Mouse (Mus musculus): ENCODE measurements around the gene Col2a1. TPM values are rescaled to one million over a fixed set of nuclear protein-coding genes. Genes with fewer than 3 reads are reported as not detected.

Gene Col2a1
- total RNA-seq, 1 experiment from 2014 or later = not detected

DNA sequence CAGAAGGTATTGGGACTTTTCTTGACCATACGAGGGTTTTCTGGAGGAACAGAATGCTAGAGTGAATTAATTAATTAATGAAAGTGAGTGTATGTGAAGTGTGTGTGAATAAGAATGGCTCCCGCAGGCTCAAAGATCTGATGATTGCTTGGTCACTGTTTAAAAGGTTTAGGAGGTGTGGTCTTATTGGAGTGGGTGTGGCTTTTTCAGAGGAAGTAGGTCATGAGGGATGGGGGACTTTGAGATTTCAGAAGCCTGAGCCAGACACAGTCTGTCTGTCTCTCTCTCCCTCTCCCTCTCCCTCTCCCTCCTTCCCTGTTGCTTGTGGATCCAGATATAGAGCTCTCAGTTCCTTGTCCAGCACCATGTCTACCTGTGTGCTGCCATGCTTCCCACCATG, 63.2 kb downstream of the Col2a1 start:
- no peak for ATAC-seq (replicated peaks; ENCODE audit: insufficient number of reproducible peaks, low FRiP score, low TSS enrichment, poor library complexity, severe bottlenecking)

DNA sequence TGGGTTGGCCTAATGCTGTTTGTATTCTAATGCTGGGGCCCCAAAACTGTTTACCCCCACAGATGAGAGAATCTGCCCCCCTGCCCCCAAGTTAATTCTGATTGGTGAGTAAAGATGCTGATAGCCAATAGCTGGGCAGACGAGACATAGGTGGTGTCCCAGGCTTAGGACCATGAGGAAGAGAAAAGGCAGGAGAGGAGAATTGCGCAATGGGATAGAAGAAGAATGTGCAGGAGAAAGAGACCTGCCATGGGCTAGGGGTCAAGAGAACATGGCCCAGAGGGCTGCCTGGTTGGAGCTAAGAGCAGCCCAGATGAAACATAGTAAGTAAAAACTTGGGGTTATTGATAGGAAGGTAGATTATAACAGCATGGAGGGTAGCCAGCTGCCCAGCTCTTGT, 64.4 kb downstream of the Col2a1 start:
- ATAC-seq (replicated peaks; ENCODE audit: insufficient number of reproducible peaks, low FRiP score, low TSS enrichment, poor library complexity, severe bottlenecking) = no peak

DNA sequence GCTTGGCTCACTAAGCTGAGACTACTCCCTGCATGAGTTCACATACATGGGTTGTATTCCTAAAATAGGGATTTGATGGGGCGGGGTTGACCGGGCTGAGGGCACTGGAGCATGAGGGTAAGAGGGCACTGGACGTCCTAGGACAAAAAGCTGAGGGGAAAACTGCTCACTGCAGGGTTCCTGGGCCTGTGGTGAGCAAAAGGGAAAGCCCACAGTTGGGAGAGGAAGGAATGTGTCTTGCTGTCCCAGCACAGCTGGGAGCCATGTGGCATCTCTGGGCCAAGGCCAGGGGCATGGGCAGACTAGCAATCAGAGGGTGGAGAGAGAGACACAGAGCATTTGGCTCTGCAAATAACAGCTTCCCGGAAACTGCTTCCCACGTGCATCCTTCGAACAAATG, 65.9 kb downstream of the Col2a1 start:
- ATAC-seq (replicated peaks; ENCODE audit: insufficient number of reproducible peaks, low FRiP score, low TSS enrichment, poor library complexity, severe bottlenecking) = no peak

DNA sequence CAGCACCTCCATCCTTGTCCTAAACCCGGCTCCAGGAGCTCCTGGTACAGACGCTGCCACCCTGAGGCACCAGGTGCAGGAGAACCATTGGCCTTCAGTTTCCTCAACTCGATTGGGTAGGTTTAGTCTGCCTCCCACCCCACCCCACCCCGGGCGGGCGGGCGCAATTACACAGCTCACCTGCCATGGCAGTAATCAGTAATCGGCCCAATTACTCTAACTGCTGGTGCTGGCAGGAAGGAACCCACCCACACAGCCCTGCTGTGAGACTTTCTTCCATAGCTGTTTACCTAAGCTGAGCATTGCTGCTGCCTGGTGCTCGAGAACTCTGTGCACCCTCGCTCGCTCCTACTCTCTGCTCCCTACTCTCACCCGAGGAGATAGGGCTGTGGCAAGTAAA, 72.1 kb downstream of the Col2a1 start:
- no peak for ATAC-seq (replicated peaks; ENCODE audit: insufficient number of reproducible peaks, low FRiP score, low TSS enrichment, poor library complexity, severe bottlenecking)

DNA sequence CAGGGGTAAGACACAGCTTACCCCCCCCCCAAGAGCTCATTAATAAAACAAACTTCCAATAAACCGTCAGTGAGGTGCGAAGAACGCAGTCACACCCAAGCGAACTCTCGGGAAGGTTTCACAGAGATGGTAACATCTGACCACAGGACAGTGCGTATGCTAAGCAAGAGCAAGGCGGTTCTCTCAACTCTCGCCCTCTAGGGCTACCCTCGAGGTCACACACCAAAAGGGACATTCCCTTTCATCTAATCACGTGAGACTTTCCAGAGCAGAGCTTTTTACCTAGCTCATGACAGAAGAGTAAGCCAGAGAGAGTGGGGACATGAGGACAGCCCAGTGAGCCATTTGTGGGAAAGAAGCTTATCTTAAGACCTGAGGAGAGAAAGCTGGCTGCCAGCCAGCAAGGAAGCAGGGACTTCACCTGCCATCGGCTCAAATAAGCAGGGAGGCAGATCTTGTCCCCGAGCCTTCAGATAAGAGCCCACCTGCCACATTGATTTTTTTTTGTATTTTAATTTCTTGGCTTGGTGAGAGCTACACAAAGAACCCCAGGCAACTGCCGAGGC, 75.2 kb downstream of the Col2a1 start:
- ATAC-seq (replicated peaks; ENCODE audit: insufficient number of reproducible peaks, low FRiP score, low TSS enrichment, poor library complexity, severe bottlenecking) = no peak

DNA sequence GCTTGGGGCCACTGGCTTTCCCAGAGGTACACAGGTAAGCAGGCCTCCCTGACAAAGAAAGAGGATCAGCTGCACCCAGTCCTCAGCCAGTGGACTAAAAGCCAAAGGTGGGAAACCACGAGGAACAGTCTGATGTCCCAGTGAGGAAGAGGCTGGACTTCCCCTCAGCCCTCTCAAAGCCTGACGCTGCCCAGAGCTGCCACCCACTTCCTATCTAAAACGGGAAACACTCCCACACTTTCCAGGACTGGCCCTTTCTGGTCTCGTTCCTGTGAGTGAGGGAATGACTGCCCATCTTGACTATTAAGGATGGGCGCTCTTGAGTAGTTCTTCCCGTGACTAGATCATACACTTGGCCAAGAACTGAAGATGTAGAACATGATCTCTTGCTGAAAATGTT, 76.7 kb downstream of the Col2a1 start:
- ATAC-seq (replicated peaks; ENCODE audit: insufficient number of reproducible peaks, low FRiP score, low TSS enrichment, poor library complexity, severe bottlenecking) = no peak

DNA sequence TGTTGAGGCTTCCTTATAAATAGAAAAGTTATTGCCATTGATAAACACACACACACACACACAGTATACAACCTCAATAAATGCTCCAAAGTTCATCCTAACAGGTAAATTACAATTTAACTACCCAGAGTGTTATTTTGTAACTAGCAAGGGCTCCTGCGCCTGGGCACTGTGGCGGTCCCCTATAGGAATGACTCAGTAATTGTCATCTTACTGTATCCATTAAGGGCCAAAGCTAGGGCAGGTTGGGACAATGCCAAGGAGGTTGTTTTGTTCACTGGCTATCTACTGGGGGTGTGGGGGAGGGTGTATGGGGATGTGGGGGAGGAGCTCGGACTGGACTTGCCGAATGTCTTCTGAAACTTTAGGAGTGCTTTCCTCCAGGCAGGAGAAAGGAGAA, 77.5 kb downstream of the Col2a1 start:
- ATAC-seq (replicated peaks; ENCODE audit: insufficient number of reproducible peaks, low FRiP score, low TSS enrichment, poor library complexity, severe bottlenecking) = no peak

Other genes with a start within 250 kb of the Col2a1 start
- gene Rapgef3, start 236.7 kb downstream of the Col2a1 start, total RNA-seq (2017) = 0.19 to 5.1 TPM (median 1.8 TPM) in 3 replicates
- 20.0 to 22.8 TPM (median 22.4 TPM) in 3 replicates for gene Slc48a1, start 226.2 kb downstream of the Col2a1 start, total RNA-seq (2017)
- 6.5 to 17.5 TPM (median 10.7 TPM) in 3 replicates for gene Hdac7, start 160.2 kb downstream of the Col2a1 start, total RNA-seq (2017)
- 1.3 to 2.5 TPM in 2 of 3 replicates, not detected in the other for gene Vdr, start 94.1 kb downstream of the Col2a1 start, total RNA-seq (2017)
- gene Tmem106c, start 40.5 kb downstream of the Col2a1 start, total RNA-seq (2017) = 4.1 to 9.3 TPM (median 4.1 TPM) in 3 replicates
- gene Pfkm, start 87.9 kb upstream of the Col2a1 start, total RNA-seq (2017) = 2.6 to 3.4 TPM (median 3.3 TPM) in 3 replicates
- gene Senp1, start 89.0 kb upstream of the Col2a1 start, total RNA-seq (2017) = 39.4 to 66.2 TPM (median 59.8 TPM) in 3 replicates
- 21.4 to 28.3 TPM (median 21.7 TPM) in 3 replicates for gene Asb8, start 160.9 kb upstream of the Col2a1 start, total RNA-seq (2017)
- gene Ccdc184, start 162.5 kb upstream of the Col2a1 start, total RNA-seq (2017) = not detected in 3 replicates
- gene Olfr288, start 190.8 kb upstream of the Col2a1 start, total RNA-seq (2017) = not detected in 3 replicates
- not detected in 3 replicates for gene Gm44579, start 216.3 kb upstream of the Col2a1 start, total RNA-seq (2017)
- not detected in 3 replicates for gene Olfr287, start 216.4 kb upstream of the Col2a1 start, total RNA-seq (2017)
- not detected in 3 replicates for gene Olfr286, start 229.8 kb upstream of the Col2a1 start, total RNA-seq (2017)